Mouse (Mus musculus): ENCODE results near the gene Samd4b. TPM values are rescaled to one million over a fixed set of nuclear protein-coding genes. Genes with fewer than 3 reads are reported as not detected.

The Samd4b gene
- polyA plus RNA-seq, 2 experiments = 33.0 to 82.0 TPM

DNA sequence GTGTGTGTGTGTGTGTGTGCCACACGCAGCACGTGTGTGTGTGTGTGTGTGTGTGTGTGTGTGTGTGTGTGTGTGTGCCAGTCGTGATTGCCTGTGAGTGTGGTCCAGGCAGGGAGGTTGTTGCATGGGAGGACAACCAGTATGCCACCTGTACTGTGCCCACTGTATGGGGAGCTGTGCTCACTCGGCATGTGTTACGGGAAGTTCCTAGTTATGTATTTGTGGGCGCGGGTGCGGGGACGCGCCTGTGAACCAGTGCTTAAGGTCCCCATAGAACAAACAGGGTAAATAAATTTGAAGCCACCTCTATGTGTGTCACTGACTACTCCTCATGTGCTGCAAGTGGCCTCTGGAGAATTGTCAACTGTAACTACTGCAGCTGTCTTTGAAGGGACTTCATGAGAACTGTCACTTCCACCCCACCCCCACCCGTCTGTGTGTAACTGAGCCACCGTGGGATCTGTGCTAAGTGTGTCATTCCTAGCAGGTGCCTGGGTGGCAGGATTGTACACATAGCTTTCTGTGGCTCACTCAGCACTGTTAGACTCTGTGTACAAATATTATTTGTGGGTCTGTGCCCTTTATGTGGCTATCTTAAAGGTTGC lies 215.5 kb downstream of the Samd4b start:
- ATAC-seq (ENCODE audit: low FRiP score, low read depth) = no peak

DNA sequence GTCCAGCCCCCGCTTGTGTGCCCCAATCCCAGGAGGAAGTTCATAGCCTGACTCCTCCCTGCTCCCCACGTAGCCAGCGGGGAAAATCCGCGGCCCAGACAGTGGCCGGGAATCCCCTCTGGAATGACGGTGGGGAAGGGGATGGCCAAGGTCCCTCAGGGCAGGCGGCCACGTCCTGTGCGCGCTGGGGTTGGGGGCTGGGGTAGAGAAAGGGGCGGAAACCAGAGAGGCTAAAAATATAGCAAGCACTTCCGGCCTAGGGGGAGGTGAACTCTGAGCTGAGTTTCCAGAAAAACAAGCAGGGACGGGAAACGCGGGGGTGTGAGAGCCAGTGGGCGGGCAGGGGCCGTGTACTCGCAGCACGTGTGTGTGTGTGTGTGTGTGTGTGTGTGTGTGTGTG lies 216.0 kb downstream of the Samd4b start:
- ATAC-seq (ENCODE audit: low FRiP score, low read depth) (peak; percentile 67), DNase-seq (ENCODE audit: low spot score) (peak; percentile 90)
- H3K4me2 ChIP-seq (replicated peaks; ENCODE audit: low read depth, low read length, severe bottlenecking) = peak overlapping the region; percentile 79
- H3K27ac ChIP-seq (replicated peaks; ENCODE audit: low read depth, low read length) = peak overlapping the region; percentile 95
- no peaks in the 10 kb centered on the region for H3K9me3 ChIP-seq (ENCODE audit: control insufficient read depth, low read length)
- H3K36me3 ChIP-seq (ENCODE audit: control insufficient read depth, insufficient read depth, low read length) = peaks cover 11% of the 10 kb centered on the region
- peak overlapping the region; percentile 62 for H3K9ac ChIP-seq (ENCODE audit: low read depth, low read length, severe bottlenecking)
- WGBS = under 1% methylated on average over 18 of the region's 20 CpGs
- H3K4me3 ChIP-seq (replicated peaks; ENCODE audit: low read length) = peak overlapping the region; percentile 36
- no peak for TF ChIP-seq POLR2A (IDR thresholded peaks at IDR 0.05; ENCODE audit: borderline replicate concordance, extremely low read depth, insufficient read depth, insufficient read length)
- peaks cover 57% of the 10 kb centered on the region for H3K4me1 ChIP-seq (ENCODE audit: control insufficient read depth, insufficient read depth, low read length)
- H3K27me3 ChIP-seq (ENCODE audit: control insufficient read depth, insufficient read depth, low read length) = no peaks in the 10 kb centered on the region

More for the DNA sequence above, 215.5 kb downstream of the Samd4b start:
- H3K4me2 ChIP-seq (replicated peaks; ENCODE audit: low read depth, low read length, severe bottlenecking) = peak overlapping the region; percentile 79
- peaks cover 7% of the 10 kb centered on the region for H3K36me3 ChIP-seq (ENCODE audit: control insufficient read depth, insufficient read depth, low read length)
- peak overlapping the region; percentile 36 for H3K4me3 ChIP-seq (replicated peaks; ENCODE audit: low read length)
- peak overlapping the region; percentile 62 for H3K9ac ChIP-seq (ENCODE audit: low read depth, low read length, severe bottlenecking)
- WGBS = 47% methylated on average over 9 of the region's 12 CpGs
- peak overlapping the region; percentile 95 for H3K27ac ChIP-seq (replicated peaks; ENCODE audit: low read depth, low read length)
- no peaks in the 10 kb centered on the region for H3K27me3 ChIP-seq (ENCODE audit: control insufficient read depth, insufficient read depth, low read length)
- peak; percentile 34 for DNase-seq (ENCODE audit: low spot score)
- H3K4me1 ChIP-seq (ENCODE audit: control insufficient read depth, insufficient read depth, low read length) = peaks cover 53% of the 10 kb centered on the region
- TF ChIP-seq POLR2A (IDR thresholded peaks at IDR 0.05; ENCODE audit: borderline replicate concordance, extremely low read depth, insufficient read depth, insufficient read length) = no peak
- no peaks in the 10 kb centered on the region for H3K9me3 ChIP-seq (ENCODE audit: control insufficient read depth, low read length)

- WGBS = 4% methylated on average over 30 of the region's 30 CpGs
- DNase-seq (ENCODE audit: low spot score) (peak; percentile 62), ATAC-seq (ENCODE audit: low FRiP score, low read depth) (peak; percentile 21)
- Histone ChIP-seq H3K4me3 (replicated peaks; ENCODE audit: low read length) (peak overlapping the region; percentile 36), H3K27me3 (ENCODE audit: control insufficient read depth, insufficient read depth, low read length) (no peaks in the 10 kb centered on the region), H3K4me1 (ENCODE audit: control insufficient read depth, insufficient read depth, low read length) (peaks cover 63% of the 10 kb centered on the region), H3K4me2 (replicated peaks; ENCODE audit: low read depth, low read length, severe bottlenecking) (peak overlapping the region; percentile 79), H3K27ac (replicated peaks; ENCODE audit: low read depth, low read length) (peak overlapping the region; percentile 95), H3K9me3 (ENCODE audit: control insufficient read depth, low read length) (no peaks in the 10 kb centered on the region), H3K36me3 (ENCODE audit: control insufficient read depth, insufficient read depth, low read length) (peaks cover 11% of the 10 kb centered on the region), H3K9ac (ENCODE audit: low read depth, low read length, severe bottlenecking) (peak overlapping the region; percentile 62)
- TF ChIP-seq POLR2A (IDR thresholded peaks at IDR 0.05; ENCODE audit: borderline replicate concordance, extremely low read depth, insufficient read depth, insufficient read length) = no peak
Measured at GRCm38 (mm10) chr7:28381017-28381790, 216.7 kb downstream of the Samd4b start.

GRCm38 (mm10) chr7:28380237-28381016 lies 217.5 kb downstream of the Samd4b start, which contains the start of gene Zfp36:
Gene Zfp36, minus strand, starts transcription at chr7:28380253.
- Histone ChIP-seq H3K27me3 (ENCODE audit: control insufficient read depth, insufficient read depth, low read length) (no peaks in the 10 kb centered on the region), H3K9me3 (ENCODE audit: control insufficient read depth, low read length) (no peaks in the 10 kb centered on the region), H3K4me2 (replicated peaks; ENCODE audit: low read depth, low read length, severe bottlenecking) (peak within 1 kb of the TSS; percentile 94), H3K4me3 (replicated peaks; ENCODE audit: low read length) (peak within 1 kb of the TSS; percentile 73), H3K4me1 (ENCODE audit: control insufficient read depth, insufficient read depth, low read length) (peaks cover 66% of the 10 kb centered on the region), H3K9ac (ENCODE audit: low read depth, low read length, severe bottlenecking) (peak within 1 kb of the TSS; percentile 75), H3K27ac (replicated peaks; ENCODE audit: low read depth, low read length) (peak within 1 kb of the TSS; percentile 95), H3K36me3 (ENCODE audit: control insufficient read depth, insufficient read depth, low read length) (peaks cover 11% of the 10 kb centered on the region)
- 43% methylated on average over 17 of the region's 17 CpGs for WGBS
- no peak for TF ChIP-seq POLR2A (IDR thresholded peaks at IDR 0.05; ENCODE audit: borderline replicate concordance, extremely low read depth, insufficient read depth, insufficient read length)
- ATAC-seq (ENCODE audit: low FRiP score, low read depth) (no peak), DNase-seq (ENCODE audit: low spot score) (no peak)
